Mouse (Mus musculus) fat pad, adult 2 months (tissue): ENCODE data around the gene Mif.
"Not testable (repeated sequence)": the region's sequence is repeated elsewhere in the genome, so short reads cannot be mapped to it uniquely, and the experiment has no call there.

Experiments
- DNase-seq: peaks from one replicate; pipeline ENCODE4 v3.0.0-alpha.2; 2011; ENCODE audit warnings: low read depth, low spot score; ENCODE audit errors: extremely low read depth

Mif gene

GRCm38 (mm10) chr10:75859786-75860470, at the start of gene Mif:
Mif (minus strand) TSS chr10:75860240.
- not testable (repeated sequence) for DNase-seq

GRCm38 (mm10) chr10:75906882-75907281, 46.8 kb upstream of the Mif start:
- DNase-seq: no peak

GRCm38 (mm10) chr10:75904391-75904790, 44.4 kb upstream of the Mif start:
- DNase-seq: no peak

GRCm38 (mm10) chr10:75898846-75899245, 38.8 kb upstream of the Mif start:
- peak; percentile 92 for DNase-seq

GRCm38 (mm10) chr10:75898039-75898564, 38.1 kb upstream of the Mif start:
- DNase-seq: no peak

- no peak for DNase-seq
Measured at GRCm38 (mm10) chr10:75897373-75897772, 37.3 kb upstream of the Mif start.

GRCm38 (mm10) chr10:75896208-75896607, 36.2 kb upstream of the Mif start:
- DNase-seq: no peak

- no peak for DNase-seq
Measured at GRCm38 (mm10) chr10:75895730-75896129, 35.7 kb upstream of the Mif start.

GRCm38 (mm10) chr10:75894601-75895000, 34.6 kb upstream of the Mif start:
- DNase-seq: no peak

GRCm38 (mm10) chr10:75893089-75893750, 33.2 kb upstream of the Mif start, which contains the start of gene Derl3:
Derl3 (plus strand) TSS chr10:75893413.
- peak; percentile 80 for DNase-seq

- DNase-seq: no peak
Measured at GRCm38 (mm10) chr10:75889406-75890153, 29.5 kb upstream of the Mif start.

GRCm38 (mm10) chr10:75887504-75887903, 27.5 kb upstream of the Mif start:
- DNase-seq: not testable (repeated sequence)

GRCm38 (mm10) chr10:75884742-75885141, 24.7 kb upstream of the Mif start:
- no peak for DNase-seq

GRCm38 (mm10) chr10:75883232-75883552, 23.2 kb upstream of the Mif start:
- no peak for DNase-seq

- DNase-seq: no peak
Measured at GRCm38 (mm10) chr10:75882433-75883231, 22.6 kb upstream of the Mif start.

GRCm38 (mm10) chr10:75881578-75882432, 21.8 kb upstream of the Mif start:
- DNase-seq: no peak

- DNase-seq: peak; percentile 84
Measured at GRCm38 (mm10) chr10:75880771-75881577, 20.9 kb upstream of the Mif start.

- DNase-seq: no peak
Measured at GRCm38 (mm10) chr10:75880351-75880750, 20.3 kb upstream of the Mif start.

GRCm38 (mm10) chr10:75878836-75879235, 18.8 kb upstream of the Mif start:
- DNase-seq: no peak
